Mouse (Mus musculus): Measurements from ENCODE around the gene Cdon.
A peak's percentile ranks its signal among the peaks of the same experiment; 100 is the strongest.

Cdon gene

DNA sequence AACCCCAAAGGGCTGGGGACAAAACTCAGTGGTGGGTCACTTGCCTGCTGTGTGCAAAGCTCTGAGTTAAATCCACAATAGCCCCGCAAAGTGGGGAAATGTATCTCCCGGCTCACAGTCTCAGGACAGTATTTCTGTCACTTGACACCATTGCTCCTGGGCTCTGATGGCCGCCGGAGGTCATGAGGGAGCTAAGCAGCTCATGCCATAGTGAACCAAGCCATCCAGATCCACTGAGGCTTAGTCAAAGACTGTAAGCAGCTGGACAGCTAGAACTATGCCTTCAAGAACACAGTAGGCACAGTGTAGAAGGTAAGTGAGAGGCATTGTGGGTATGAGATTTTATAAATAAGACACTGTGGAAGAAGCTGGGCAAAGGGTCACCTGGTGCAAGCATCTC, 74.0 kb downstream of the Cdon start:
- peak; percentile 68 for DNase-seq

DNA sequence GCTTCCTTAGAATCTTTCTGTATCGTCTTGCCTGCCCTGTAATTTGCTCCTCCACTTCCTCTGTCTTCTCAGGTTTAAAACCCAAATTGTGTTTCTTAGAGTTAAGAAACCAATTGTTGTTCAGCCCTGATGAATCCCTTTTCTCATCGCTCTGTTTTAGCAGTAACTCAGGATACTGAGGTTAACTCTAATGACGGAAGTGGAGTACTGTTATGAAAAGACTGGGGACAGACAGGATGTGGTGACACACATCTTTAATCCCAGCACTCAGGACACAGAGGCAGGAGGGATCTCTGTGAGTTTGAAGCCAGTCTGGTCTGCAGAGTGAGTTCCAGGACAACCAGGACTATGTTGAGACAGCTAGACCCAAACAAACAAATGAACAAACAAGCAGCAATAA, 74.5 kb downstream of the Cdon start:
- peak; percentile 42 for DNase-seq

- peak; percentile 40 for DNase-seq
These were observed 79.0 kb downstream of the Cdon start for GRCm38 (mm10) chr9:35499946-35500345.

- DNase-seq = peak; percentile 51
These were observed 81.6 kb downstream of the Cdon start for GRCm38 (mm10) chr9:35502361-35503000.

DNA sequence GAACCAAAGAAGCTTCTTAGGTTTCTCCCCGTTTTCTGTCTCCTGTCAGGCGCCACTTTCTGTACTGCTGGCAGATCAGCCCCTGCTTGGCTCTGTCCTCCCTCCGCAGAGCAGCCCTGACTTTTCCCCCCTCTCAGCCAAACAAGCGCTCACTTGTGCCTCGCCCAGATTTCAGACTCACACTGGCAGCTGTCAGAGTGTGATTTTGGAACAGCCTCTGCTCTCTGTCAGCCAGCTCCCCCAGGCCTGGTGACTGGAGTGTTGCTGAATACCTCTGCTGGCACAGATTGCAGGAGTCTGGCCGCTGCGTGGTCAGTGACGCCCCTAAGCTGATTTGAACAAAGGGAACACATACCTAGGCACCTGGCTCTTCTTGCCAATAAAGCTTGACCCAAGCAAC, 87.3 kb downstream of the Cdon start:
- peak; percentile 99 for DNase-seq

DNA sequence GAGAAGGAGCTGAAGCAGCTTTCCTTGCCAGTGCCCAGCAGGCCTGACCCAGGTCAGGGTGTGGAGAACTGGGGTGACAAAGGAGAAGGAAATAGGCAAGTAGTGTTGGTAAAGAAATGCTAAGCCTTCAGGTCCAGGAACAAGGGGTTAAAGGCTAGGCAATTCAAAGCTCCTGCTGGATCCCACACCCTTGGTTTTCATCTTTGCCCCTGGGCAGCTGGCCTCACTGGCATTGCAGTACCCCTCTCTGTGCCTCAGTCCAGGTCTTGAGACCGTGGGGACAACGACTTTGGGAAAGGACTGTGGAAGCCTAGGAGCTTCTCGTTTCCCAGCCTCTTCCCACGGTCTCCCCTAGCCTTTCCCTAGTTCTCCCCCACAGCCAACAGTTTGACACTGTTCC, 93.0 kb downstream of the Cdon start:
- peak; percentile 78 for DNase-seq

GRCm38 (mm10) chr9:35516182-35516581, 95.3 kb downstream of the Cdon start:
- peak; percentile 85 for DNase-seq

GRCm38 (mm10) chr9:35516711-35517110, 95.8 kb downstream of the Cdon start:
- DNase-seq = peak; percentile 78

DNA sequence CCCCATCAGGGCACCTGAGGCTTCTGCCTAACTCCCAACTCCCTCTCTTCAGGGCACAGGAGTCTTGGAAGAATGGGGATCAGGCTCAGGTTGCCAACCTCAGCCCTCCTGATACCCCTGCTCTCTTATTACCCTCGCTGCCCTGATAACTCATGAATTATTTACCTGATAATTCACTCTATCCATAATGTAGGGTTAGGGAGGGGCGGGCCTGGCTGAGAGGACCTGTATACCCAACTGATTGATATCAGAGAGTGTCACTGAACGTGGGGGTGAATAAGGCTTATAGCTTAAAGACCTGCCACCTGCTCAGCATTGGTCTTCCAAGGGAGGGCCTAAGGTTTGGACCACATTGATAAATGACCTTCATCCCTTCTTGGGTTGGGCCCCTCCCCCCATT, 97.2 kb downstream of the Cdon start, which contains the start of gene Gm1113:
Gene Gm1113 (minus strand): TSS at position 101 of the 400 bp plus-strand sequence.
- peak; percentile 81 for DNase-seq

GRCm38 (mm10) chr9:35520631-35521348, 99.9 kb downstream of the Cdon start:
- peak; percentile 58 for DNase-seq

DNA sequence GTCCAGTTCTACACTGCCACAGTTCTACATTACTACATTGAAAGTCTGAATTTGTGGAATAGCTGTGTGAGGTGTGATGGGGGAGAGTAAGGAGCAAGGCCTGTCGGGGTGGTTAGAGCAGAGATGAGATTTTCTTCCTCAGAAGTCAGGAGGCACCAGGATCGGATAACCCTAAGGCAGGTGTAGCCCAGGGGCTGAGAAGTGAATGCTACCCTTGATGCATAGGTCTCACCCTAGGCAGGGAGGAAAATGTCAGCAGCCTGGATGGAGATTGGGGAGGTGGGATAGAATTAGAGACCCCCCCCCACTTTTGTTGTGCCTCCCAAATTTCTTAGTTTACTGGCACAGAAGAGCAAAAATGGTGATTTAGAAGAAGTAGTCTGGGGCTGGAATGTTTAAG, 101.3 kb downstream of the Cdon start:
- DNase-seq = peak; percentile 68

- peak; percentile 76 for DNase-seq
These were observed 102.0 kb downstream of the Cdon start for GRCm38 (mm10) chr9:35522821-35523515.

DNA sequence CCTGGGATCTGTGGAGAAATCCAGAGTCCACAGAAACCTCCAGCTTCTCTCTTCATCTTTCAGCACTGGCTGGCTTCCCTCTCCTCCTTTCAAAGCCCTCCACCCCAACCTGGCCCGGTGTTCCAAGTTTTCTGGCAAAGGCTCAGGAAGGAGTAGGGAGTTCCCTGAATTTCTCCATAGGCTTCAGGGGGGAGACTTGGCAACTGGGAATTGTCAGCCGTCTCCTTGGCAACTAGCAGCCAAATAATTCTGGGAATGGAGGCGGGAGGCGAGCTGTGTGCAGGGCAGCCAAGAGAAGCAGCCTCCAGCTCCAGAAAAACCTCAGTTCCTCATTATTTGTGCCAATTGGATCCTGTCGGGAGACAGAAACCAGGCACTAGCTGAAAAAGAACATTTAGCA, 102.6 kb downstream of the Cdon start:
- peak; percentile 97 for DNase-seq

GRCm38 (mm10) chr9:35523941-35524411, 103.0 kb downstream of the Cdon start:
- peak; percentile 96 for DNase-seq

- no peak for DNase-seq
These were observed 108.2 kb downstream of the Cdon start for GRCm38 (mm10) chr9:35529141-35529540.

- DNase-seq = no peak
These were observed 108.9 kb downstream of the Cdon start for GRCm38 (mm10) chr9:35529796-35530195.

DNA sequence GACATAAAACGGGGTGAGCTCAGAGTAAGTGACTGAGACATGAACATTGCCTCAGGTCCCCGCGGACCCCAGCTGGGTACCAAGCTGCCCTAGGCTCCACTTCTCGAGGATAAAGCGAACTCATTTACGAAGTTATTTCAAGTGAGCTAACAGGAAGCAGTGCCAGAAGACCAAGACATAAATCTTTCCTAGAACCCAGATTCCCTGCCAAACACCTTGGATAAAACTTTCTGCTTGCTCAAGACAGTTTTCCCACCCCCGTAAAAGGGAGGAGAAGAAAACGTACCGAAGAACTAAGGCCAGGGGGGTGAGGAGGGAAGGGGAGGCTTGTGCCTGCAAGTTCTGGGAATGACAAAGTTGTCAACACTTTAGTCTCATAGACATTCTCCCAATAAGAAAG, 112.3 kb downstream of the Cdon start:
- no peak for DNase-seq

DNA sequence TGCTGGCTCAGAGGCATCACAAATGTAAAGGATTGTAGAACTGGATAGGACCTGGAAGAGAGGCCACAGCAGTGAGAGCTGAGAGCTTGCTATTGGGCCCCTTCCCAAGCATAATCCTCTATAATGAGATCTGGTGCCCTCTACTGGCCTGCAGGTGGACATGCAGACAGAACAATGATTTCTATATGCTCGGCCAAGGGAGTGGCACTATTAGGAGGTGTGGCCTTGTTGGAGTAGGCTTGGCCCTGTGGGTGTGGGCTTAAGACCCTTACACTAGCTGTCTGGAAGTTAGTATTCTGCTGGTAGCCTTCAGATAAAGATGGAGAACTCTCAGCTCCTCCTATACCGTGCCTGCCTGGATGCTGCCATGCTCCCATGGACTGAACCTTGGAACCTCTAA, 114.2 kb downstream of the Cdon start:
- DNase-seq = no peak

- peak; percentile 55 for DNase-seq
These were observed 114.9 kb downstream of the Cdon start for GRCm38 (mm10) chr9:35535876-35536275.

DNA sequence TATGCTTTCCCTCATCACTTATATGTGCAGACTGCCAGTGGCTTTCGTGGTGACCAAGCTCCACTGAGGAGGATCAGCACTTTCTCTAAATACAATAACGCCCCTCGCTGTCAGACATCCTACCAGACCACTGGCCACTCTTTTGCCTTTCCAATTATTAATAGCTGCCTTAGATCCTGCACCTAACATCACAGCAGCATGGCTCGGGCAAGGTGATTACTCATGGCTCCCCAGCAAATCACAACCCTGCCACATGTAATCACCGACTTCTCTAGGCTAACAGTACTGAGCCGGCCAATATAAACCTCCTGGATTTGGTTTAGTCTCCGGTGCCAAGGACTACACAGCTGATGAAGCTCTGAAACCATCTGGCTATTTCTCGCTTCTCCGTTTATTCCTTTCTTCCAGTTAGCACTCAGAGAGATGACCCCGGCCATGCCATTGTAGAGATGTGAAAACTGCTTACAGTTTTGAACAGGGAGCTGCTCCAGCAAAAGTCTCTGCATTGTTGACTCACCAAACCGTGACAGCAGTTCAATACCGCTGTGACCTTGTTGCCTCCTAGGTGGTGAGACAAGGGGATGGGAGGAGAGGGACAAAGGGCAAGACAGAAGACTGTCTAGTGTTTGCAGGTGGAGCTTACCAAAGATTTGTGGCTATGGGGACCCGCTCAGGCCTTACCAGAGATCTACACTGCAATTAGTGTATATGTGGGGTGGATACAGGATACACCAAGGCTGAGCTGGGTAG, 118.2 kb downstream of the Cdon start:
- DNase-seq = peak; percentile 90

GRCm38 (mm10) chr9:35541024-35541423, 120.1 kb downstream of the Cdon start:
- DNase-seq = peak; percentile 43

DNA sequence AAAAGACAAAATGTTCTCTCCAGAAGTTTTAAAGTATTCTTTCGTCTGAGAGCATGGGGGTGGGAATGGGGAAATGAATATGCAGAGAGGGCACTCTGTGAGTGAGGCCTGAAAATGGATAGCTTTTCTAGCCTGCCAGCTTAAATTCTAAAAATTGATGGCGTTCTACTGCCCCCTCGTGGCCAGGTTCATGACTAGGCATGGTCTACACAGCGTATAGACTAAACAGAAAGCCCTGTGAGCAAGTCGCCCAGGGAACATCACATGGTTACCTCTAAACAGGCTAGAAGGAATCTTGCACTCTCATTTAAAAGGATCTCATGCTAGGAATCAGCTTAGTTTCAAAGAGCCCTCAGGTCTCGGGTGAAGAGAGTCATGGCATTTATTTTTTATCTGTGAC, 120.6 kb downstream of the Cdon start:
- DNase-seq = peak; percentile 85

GRCm38 (mm10) chr9:35541941-35542340, 121.0 kb downstream of the Cdon start:
- peak; percentile 67 for DNase-seq
